Mouse (Mus musculus) CD8-positive naive resting alpha-beta T cell, adult 2 months (primary cell): ENCODE measurements at regions not wholly inside any gene's neighbourhood (a gene's known extent, or its start where the extent isn't known, plus 50 kb on each side); places are given as distances from the start of the nearest gene placed in this dataset.

ENCODE experiments used
- DNase-seq, 2 experiments: peaks; one replicate each; pipeline ENCODE4 v3.0.0; 2022; ENCODE audit warnings: low read depth in 2 of 2, low spot score in 2 of 2

DNA sequence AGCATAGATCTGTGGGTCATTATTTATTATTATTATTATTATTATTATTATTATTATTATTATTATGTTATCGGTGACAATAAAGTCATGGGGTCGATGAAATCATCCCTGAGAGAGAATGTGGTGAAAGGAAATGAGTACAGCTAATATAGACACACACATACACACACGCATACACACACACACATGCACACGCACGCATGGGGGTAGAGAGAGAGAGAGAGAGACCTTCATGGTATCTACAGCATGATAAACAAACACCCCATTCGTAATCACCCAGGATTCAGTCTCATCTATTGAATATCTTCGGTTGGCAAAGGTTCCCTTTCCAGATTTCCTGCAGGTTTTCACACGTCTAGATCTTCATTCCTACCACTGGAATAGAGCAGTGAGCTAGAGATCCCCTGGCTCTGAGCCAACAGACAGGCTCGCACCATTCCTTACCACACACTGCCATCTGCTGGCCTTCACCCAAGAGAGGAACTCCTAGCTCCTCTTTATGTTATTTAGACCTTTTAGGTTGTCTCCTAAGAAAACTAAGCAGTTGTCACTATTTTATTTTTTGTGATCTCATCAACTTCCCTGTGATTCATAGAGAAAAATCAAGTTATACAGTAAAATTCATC lies 171.2 kb upstream of the Zpld1 start:
- DNase-seq = no peak

DNA sequence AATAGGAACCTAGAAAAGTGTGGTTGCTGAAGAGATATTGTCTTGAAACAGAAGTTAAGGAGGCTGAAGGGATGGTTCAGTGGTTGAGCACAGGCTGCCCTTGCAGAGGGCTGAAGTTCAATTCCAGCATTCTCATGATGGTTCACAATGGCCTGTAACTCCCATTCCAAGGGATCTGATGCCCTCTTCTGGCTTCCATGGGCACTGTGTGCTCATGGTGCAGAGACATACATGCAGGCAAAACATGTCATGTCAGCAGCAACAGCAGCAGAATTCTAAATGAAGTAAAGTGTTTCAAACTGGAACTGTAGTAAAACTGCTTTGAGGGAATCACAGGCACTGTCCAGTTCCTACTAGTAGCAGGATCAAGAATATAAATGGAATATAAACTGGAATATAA lies 162.7 kb upstream of the Zpld1 start:
- no peak for DNase-seq

DNA sequence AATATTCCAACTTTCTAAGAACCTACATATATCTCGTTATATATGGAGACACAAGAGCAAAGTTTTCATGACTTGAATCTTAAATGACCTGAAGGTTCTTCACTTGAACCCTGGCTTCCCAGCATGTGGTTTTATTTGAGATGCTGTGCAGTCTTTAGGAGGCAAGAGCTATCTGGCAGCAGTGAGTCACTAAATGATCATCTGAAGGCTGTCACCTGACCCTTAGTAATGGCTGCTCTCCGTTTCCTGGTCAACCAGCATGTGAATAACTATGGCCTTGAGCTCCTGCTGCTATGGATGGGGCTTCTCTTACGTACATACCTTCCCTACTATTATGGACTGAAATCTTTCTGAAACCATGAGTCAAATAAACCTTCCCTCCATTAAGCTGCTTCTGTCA lies 149.8 kb upstream of the Zpld1 start:
- no peak for DNase-seq

DNA sequence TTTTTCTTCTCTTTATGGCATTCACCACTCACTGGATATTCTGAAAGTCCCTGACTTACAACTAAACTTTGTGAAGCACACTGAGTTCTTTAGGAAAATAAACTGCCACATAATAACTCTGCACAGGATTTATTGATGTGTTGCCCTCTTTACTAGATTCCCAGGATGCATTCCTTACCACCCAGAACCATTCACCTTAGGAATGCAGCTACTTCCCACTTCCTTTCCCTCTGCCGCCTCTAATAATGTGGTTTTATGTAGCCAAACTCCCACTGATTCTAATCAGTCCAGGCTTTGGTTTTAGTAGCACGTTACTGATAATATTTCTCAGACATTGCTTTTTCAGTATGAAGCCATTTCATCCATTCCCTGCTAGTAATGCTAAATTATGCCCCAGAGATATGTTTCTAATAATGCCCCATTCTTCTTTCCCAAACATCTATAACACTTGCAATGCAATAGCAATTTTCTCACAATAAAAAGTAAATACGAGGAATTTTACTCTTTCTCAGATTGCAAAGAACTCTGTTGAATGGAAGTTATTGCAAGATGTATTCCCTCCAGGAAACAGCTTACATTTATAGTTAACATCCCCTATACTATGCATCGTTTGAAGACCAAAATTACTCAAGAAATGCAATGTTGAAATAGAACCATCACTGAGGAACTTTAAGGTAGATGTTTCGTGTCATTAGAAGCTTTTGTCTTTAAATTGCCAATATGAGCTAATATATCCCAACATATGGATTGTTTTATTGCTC lies 145.2 kb upstream of the Zpld1 start:
- no peak for DNase-seq

DNA sequence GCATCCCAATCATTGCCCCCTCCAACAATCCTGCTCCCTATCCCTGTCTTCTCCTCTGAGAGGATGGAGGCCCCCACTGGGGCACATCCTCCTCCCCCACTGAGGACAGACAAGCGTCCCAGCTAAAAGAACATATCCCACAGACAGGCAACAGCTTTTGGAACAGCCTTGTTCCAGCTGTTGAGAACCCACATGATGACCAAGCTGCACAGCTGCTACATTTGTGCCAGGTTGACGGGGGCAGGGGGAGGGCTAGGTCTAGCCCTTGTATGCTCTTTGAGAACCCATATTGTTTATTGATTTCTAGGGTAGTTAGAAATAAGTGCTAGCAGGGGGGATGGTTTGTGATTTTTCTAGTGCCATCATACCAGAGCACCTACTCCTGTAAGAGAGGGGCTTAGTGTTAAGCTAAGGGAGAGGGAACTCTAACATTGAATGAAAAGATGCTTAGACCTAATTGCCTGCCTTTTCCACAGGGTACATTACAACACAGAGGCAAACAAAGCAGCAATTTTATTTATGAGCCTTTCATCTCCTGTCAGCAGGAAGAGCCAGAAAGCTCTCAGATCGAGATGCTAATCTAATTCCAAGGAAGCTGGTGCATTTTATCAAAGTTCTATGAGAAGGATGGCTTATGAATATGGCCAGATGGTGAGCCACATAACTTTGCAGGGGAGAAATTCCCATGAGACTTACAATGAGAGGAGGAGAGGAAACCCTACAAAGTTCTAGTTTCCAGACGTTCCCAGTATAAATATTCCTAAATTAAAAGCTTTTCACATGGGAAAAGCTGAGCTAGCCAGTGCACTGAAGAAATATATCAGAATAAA lies 137.6 kb upstream of the Zpld1 start:
- no peak for DNase-seq

DNA sequence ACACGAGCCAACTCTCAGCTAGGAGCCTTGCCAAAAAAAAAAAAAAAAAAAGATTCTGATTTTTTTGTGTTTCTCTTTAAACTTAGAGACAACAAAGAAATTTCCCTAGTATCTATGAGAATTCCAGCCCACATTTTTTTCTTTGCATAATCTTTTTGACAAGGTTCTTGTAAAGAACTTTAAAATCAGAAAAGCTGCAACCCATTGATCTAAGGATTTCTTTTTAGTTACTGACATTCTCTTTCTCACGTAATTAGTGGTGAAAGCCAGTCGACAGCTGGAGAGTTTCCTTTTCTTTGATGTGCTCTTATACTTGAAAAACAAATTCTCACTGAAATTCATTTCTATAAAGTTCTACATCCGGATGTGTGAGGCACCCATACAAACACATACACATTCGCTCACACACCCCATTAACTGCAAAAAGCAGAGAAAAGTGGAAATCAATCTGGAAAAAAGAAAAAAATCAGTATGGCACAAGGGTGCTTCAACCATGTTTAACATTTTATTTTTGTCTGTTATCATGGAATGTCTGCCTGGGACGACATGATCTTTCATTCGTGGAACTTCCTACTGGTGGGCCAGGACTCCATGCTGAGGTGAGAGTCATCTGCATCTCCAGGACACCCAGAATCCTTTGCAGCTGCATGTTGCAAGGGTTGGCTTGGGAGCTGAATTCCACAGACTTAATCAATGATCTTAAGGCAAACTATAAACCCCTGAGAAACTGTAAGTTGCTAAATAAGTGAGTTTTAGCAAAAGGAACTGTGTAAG lies 124.0 kb upstream of the Zpld1 start:
- DNase-seq = no peak

DNA sequence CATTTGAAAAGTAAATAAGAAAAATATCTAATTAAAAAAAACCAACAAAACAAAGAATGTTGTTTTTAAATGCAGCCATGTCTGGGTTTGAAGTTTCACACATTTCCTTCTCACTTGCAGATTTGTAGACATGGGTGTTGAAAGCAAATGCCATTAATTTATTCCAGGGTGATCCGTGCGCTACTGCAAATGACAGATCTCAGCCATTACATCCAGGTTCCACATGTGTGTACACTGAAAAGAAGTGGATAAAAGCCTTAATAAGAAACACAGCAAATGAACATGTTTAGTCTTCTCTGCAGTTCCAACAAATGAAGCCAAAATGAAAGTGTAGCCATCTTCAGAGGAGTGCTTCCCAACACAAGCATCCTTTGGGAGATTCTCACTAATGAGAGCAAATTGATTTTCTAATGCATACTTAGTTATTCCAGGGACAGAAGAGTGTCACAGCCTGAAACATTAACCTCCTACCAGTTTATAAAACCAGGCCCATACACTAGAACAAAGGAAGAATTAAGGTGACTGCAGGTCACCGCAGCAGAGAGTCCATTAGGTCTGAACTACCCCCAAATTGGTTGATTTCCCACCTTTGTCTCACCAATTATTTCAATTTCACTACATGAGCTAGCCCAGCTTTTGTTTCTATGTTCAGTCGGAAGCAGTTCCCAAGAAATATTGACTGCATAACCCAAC lies 123.2 kb upstream of the Zpld1 start:
- no peak for DNase-seq

DNA sequence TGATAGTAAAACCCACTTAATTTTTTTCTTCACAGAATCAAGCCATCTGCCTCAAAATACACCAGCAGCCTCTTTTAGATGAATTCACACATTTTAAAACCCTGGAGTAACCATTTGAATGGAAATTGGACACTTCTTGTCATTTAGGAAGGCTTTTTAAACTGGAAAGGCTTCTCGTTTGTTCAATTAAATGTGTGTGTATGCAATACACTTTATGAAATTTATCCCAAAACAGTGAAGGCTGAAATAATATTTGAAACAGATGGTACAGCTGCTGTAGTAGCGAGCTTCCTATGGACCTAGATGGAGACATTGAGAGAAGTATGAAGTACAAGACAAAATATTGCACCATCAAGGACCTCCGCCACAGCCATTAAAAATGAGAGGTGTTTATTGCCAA lies 121.1 kb upstream of the Zpld1 start:
- DNase-seq = no peak

DNA sequence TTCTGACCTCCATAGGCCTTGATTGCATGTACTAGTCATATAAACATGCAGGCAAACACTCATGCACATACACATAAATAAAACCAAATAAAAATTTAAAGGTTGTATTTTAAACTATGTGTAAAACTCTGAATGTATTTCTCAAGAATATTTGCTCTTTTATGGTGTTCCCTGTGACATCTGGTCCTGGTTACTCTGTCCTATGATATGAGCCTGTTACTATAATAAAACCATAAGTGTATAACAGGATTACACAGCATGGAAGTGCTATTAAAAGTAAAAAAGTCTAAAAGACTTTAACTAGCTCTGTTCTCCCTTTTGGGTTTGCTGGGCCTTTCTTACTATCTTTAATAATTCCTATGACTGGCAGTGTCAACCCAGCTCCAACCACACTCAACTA lies 103.0 kb upstream of the Zpld1 start:
- DNase-seq = no peak

DNA sequence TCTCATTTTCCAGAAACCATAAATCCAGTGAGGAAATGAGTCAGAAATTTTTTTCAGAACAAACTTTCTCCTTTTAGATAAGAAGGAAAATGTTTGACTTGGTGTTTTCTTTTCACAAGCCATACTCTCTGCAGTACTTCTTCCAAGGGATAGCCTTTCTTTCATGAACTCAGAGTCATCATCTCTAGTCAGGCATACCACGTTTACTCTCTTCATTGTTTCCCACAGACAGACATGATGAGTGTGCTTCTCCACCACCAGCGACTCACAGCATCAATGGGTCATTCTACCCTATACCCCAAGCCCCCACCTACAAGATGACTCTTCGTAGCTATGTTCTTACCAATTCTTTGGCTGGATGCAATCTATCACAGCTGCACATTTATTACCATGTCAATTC lies 97.1 kb upstream of the Zpld1 start:
- DNase-seq = no peak

DNA sequence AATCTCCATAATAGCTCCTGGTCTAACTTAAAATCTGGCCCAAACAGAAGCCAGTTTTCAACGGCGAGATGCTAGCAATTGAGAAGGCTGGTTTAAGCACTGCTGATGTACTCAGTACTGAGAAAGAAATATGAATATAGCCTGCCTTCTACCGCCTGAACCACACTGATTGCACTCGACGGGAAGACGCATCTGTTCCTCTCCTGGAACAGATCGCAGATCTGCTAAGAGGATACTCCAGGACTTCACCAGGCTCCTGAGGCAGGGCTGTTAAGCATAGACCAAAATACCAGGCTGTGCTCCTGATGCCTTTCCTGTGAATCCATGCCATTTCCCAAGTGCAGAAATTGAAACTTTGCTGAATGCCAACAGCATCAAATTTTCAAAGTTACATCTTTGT lies 92.6 kb upstream of the Zpld1 start:
- DNase-seq = no peak

DNA sequence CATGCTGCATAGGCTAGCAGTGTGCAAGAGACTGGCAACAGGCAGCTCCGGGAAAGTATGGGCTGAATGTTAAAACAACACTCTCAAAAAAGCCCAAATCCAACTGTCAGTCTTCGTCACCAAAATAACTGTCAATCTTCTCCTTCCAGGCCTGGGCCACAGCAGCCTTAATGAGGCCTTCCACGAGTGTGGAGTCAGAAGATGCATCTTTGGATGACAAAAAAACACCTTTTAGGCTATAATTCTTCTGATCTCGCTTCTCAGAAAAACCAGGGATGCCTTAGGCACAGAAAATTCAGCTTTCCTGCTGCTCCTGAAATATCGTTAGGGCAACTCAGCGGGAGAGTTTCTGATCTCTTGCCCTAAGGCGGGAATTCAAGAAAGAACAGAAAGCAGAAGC lies 82.2 kb upstream of the Zpld1 start:
- DNase-seq = no peak

DNA sequence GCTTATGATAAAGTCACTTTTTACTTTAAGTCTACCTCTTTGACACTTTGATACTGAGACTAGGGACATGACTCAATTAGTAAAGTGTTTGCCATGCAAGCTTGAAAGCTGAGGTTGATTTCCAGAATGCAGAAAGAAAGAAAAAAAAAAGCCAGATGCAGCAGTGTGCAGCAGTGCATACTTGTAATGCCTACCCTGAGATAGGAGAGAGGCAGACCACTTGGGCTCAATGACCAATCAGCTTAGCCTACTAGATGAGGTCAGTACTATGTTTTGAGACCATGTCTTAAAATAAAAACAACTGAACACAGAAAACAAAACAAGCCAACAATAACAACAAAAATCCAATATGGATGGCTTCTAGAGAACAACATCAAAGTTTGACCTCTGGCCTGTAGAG lies 81.4 kb upstream of the Zpld1 start:
- no peak for DNase-seq

DNA sequence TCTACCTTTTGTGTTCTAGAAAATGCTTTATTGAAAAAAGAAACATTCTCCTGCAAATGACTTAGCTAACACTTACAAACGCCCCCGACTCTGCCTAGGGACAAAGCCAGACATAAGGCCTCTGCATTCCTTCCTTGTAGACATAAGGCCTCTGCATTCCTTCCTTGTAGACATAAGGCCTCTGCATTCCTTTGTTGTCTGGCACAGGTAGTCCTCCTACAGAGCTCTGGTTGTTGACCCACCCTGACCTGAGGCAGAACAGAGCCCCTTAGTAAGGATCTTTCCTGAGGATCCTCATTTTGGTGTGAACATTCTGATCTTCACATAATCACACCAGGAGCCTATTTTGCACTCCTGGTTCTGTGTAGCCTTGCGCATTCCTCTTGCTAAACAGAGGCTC lies 80.9 kb upstream of the Zpld1 start:
- DNase-seq = no peak

DNA sequence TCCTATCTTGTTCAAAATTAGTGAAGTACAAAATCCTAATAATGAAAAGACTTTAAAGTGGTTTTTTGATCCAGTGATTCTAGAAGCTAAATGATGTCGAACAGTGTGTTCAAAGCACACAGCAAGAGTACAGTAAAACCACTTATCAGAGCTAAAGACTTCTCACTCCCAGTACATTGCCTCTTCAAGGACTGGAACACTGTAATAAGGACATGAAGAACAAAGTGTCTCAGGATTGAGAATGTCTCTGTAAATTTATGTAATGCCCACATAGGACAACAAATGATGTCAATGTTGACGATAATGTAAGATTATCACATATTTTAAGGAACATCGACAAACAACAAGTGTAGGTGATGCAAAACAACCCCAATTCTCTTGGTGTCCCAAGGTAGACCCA lies 78.1 kb upstream of the Zpld1 start:
- DNase-seq = no peak

DNA sequence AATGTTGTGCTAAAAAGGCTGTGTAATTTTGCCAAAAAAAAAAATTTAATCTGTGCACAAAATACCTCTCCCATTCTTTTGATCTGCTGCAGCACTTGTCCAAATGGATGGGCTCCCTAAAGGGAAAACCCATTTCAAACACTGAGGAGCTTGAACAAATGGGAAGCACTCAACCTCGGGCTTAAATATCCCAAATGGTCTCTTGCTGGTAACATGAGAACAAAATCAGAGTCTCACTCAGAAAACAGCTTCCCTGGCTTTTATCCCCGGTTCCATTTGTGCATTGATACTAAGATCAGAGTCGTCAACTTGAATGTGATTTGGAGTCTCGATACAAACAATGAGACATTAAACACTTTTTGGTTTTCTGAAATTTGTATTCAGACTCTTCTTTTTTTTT lies 59.9 kb upstream of the Zpld1 start:
- no peak for DNase-seq

DNA sequence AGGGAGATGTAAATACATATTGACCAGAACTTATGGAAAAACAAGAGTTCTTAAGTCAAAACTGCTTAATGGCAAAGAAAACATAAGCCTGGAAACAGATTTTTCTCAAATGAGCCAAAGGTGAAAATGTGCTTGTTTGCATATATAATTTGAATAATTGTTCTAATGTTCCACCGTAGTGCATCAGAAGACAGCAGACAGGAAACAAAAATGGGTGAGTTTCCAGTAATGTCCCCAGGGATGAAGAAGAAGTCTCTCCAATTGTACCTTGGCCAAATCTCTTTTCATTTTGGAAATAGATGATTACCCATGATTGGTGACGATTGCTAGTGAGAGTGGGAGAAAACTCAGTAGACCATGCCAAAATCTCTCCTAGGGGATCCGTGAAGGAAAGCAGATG lies 58.3 kb upstream of the Zpld1 start:
- no peak for DNase-seq
